Mouse (Mus musculus) forebrain, embryonic 12.5 days (tissue): Measurements from ENCODE around the gene Polr2l. TPM values are rescaled to one million over a fixed set of nuclear protein-coding genes. Genes with fewer than 3 reads are reported as not detected.

Experiments
- ATAC-seq: fragments of 200-750 bp; cut with Nextera tagmentation; 2 replicates; pipeline ENCODE4 v1.8.0; 2017; ENCODE audit warnings: moderate TSS enrichment; ENCODE audit not compliant: low FRiP score
- H3K27ac ChIP-seq: fragments of 300-500 bp; sonication (generic); 2 replicates; pipeline ENCODE4 v1.5.1; 2016; ENCODE audit warnings: mild to moderate bottlenecking
- H3K27me3 ChIP-seq: fragments of 300-500 bp; sonication (generic); 2 replicates; pipeline ENCODE4 v1.6.1; 2016; ENCODE audit warnings: mild to moderate bottlenecking
- H3K36me3 ChIP-seq: fragments of 300-500 bp; sonication (generic); replicated peaks from 2 replicates; pipeline ENCODE4 v1.6.1; 2016; ENCODE audit warnings: mild to moderate bottlenecking
- H3K4me1 ChIP-seq: fragments of 300-500 bp; sonication (generic); 2 replicates; pipeline ENCODE4 v1.6.1; 2016
- H3K4me2 ChIP-seq: fragments of 300-500 bp; sonication (generic); 2 replicates; pipeline ENCODE4 v1.6.1; 2016; ENCODE audit warnings: mild to moderate bottlenecking, moderate library complexity
- H3K4me3 ChIP-seq: fragments of 300-500 bp; sonication (generic); replicated peaks from 2 replicates; pipeline ENCODE4 v1.5.1; 2016; ENCODE audit warnings: mild to moderate bottlenecking
- H3K9ac ChIP-seq: fragments of 300-500 bp; sonication (generic); 2 replicates; pipeline ENCODE4 v1.6.1; 2016; ENCODE audit warnings: mild to moderate bottlenecking
- H3K9me3 ChIP-seq: fragments of 300-500 bp; sonication (generic); 2 replicates; pipeline ENCODE4 v1.6.1; 2016
- WGBS: fragments of 180-500 bp; shearing (Covaris S2); methylation state at CpG from one replicate; pipeline ENCODE4 v1.1.7; 2016; 5-methylcytosine and 5-hydroxymethylcytosine counted together
- polyA plus RNA-seq: library from polyadenylated mRNA; unstranded; fragments of >200 nt; fragmentation: Nextera tagmentation; extraction: Ambion mirVana; gene quantifications from 2 replicates; pipeline ENCODE4 v1.2.1, GENCODE M21; 2016

Gene Polr2l
- polyA plus RNA-seq, 1 experiment from 2014 or later = 78.4 TPM

GRCm38 (mm10) chr7:141464603-141465201 is 10.2 kb downstream of the Polr2l start:
- Histone ChIP-seq H3K4me2 (peak overlapping the region; percentile 15), H3K27ac (no peak overlapping the region), H3K4me1 (peaks cover 54% of the 10 kb centered on the region), H3K4me3 (peak overlapping the region; percentile 13), H3K9me3 (no peaks in the 10 kb centered on the region), H3K9ac (0 out of 2 replicates have a peak overlapping the region, but pooled peaks have one; percentile 25), H3K36me3 (peaks cover 4% of the 10 kb centered on the region; the same call in 1 of the 2 replicates), H3K27me3 (peaks cover 73% of the 10 kb centered on the region)
- 2% methylated on average over 38 of the region's 38 CpGs for WGBS
- no peak for ATAC-seq

GRCm38 (mm10) chr7:141463824-141464602 is 10.9 kb downstream of the Polr2l start:
- Histone ChIP-seq H3K36me3 (peaks cover 7% of the 10 kb centered on the region; the same call in 1 of the 2 replicates), H3K27me3 (peaks cover 79% of the 10 kb centered on the region), H3K27ac (no peak overlapping the region), H3K4me3 (peak overlapping the region; percentile 13), H3K9me3 (no peaks in the 10 kb centered on the region), H3K4me2 (0 out of 2 replicates have a peak overlapping the region, but pooled peaks have one; percentile 15), H3K4me1 (peaks cover 47% of the 10 kb centered on the region), H3K9ac (no peak overlapping the region)
- WGBS = 23% methylated on average over 12 of the region's 12 CpGs
- ATAC-seq = no peak

GRCm38 (mm10) chr7:141462333-141462821 is 12.6 kb downstream of the Polr2l start:
- peaks cover 84% of the 10 kb centered on the region for H3K27me3 ChIP-seq
- H3K4me1 ChIP-seq = peaks cover 30% of the 10 kb centered on the region
- H3K9me3 ChIP-seq = no peaks in the 10 kb centered on the region
- peak overlapping the region; percentile 58; the same call in 1 of the 2 replicates for H3K4me2 ChIP-seq
- no peak for ATAC-seq
- H3K36me3 ChIP-seq = peaks cover 12% of the 10 kb centered on the region; the same call in 1 of the 2 replicates
- no peak overlapping the region for H3K27ac ChIP-seq
- WGBS = 17% methylated on average over 5 of the region's 5 CpGs
- H3K4me3 ChIP-seq = peak overlapping the region; percentile 38
- H3K9ac ChIP-seq = no peak overlapping the region

GRCm38 (mm10) chr7:141461521-141462332 is 13.2 kb downstream of the Polr2l start:
- Histone ChIP-seq H3K27ac (no peak overlapping the region), H3K36me3 (peaks cover 12% of the 10 kb centered on the region; the same call in 1 of the 2 replicates), H3K4me1 (peaks cover 25% of the 10 kb centered on the region), H3K9me3 (no peaks in the 10 kb centered on the region), H3K4me3 (peak overlapping the region; percentile 38), H3K4me2 (peak overlapping the region; percentile 58), H3K27me3 (peaks cover 81% of the 10 kb centered on the region), H3K9ac (peak overlapping the region; percentile 47)
- no peak for ATAC-seq
- WGBS = 3% methylated on average over 52 of the region's 59 CpGs

GRCm38 (mm10) chr7:141460391-141461113 is 14.4 kb downstream of the Polr2l start, which contains the start of gene Cracr2b:
Cracr2b (plus strand) TSS chr7:141461094.
- H3K4me1 ChIP-seq = peaks cover 35% of the 10 kb centered on the region
- WGBS = 75% methylated on average over 15 of the region's 15 CpGs

GRCm38 (mm10) chr7:141460001-141460390 is 14.9 kb downstream of the Polr2l start:
- 80% methylated on average over 5 of the region's 5 CpGs for WGBS
- Histone ChIP-seq H3K27ac (no peak overlapping the region), H3K4me1 (peaks cover 34% of the 10 kb centered on the region), H3K9ac (no peak overlapping the region), H3K9me3 (no peaks in the 10 kb centered on the region), H3K4me3 (no peak overlapping the region), H3K27me3 (peaks cover 69% of the 10 kb centered on the region), H3K4me2 (no peak overlapping the region), H3K36me3 (peaks cover 12% of the 10 kb centered on the region; the same call in 1 of the 2 replicates)
- no peak for ATAC-seq

More at GRCm38 (mm10) chr7:141460391-141461113, 14.4 kb downstream of the Polr2l start, which contains the start of gene Cracr2b:
- Histone ChIP-seq H3K27ac (no peak within 1 kb of the TSS), H3K36me3 (peaks cover 12% of the 10 kb centered on the region; the same call in 1 of the 2 replicates), H3K27me3 (peaks cover 74% of the 10 kb centered on the region), H3K4me3 (peak within 1 kb of the TSS; percentile 38), H3K9me3 (no peaks in the 10 kb centered on the region), H3K9ac (peak within 1 kb of the TSS; percentile 47), H3K4me2 (peak within 1 kb of the TSS; percentile 58)
- ATAC-seq = no peak

- Histone ChIP-seq H3K9me3 (no peaks in the 10 kb centered on the region), H3K36me3 (peaks cover 12% of the 10 kb centered on the region; the same call in 1 of the 2 replicates), H3K4me2 (no peak overlapping the region), H3K27me3 (peaks cover 62% of the 10 kb centered on the region), H3K27ac (no peak overlapping the region), H3K4me1 (peaks cover 34% of the 10 kb centered on the region), H3K4me3 (no peak overlapping the region), H3K9ac (no peak overlapping the region)
- 92% methylated on average over 17 of the region's 17 CpGs for WGBS
- no peak for ATAC-seq
Observed at GRCm38 (mm10) chr7:141459301-141459711, 15.6 kb downstream of the Polr2l start.

GRCm38 (mm10) chr7:141458661-141459060 is 16.3 kb downstream of the Polr2l start:
- Histone ChIP-seq H3K27me3 (peaks cover 55% of the 10 kb centered on the region), H3K4me2 (no peak overlapping the region), H3K4me1 (peaks cover 34% of the 10 kb centered on the region), H3K9me3 (no peaks in the 10 kb centered on the region), H3K4me3 (no peak overlapping the region), H3K9ac (no peak overlapping the region), H3K27ac (no peak overlapping the region), H3K36me3 (peaks cover 12% of the 10 kb centered on the region; the same call in 1 of the 2 replicates)
- WGBS = 90% methylated on average over 11 of the region's 11 CpGs
- no peak for ATAC-seq

- ATAC-seq = no peak
- no peaks in the 10 kb centered on the region for H3K9me3 ChIP-seq
- WGBS = 75% methylated on average over 15 of the region's 15 CpGs
- H3K4me2 ChIP-seq = no peak overlapping the region
- H3K27ac ChIP-seq = no peak overlapping the region
- H3K4me1 ChIP-seq = peaks cover 34% of the 10 kb centered on the region
- H3K36me3 ChIP-seq = peaks cover 12% of the 10 kb centered on the region; the same call in 1 of the 2 replicates
- no peak overlapping the region for H3K4me3 ChIP-seq
- peaks cover 50% of the 10 kb centered on the region for H3K27me3 ChIP-seq
- H3K9ac ChIP-seq = no peak overlapping the region
Observed at GRCm38 (mm10) chr7:141457986-141458660, 16.8 kb downstream of the Polr2l start.

GRCm38 (mm10) chr7:141457236-141457635 is 17.7 kb downstream of the Polr2l start:
- Histone ChIP-seq H3K4me1 (peaks cover 31% of the 10 kb centered on the region), H3K4me3 (no peak overlapping the region), H3K9me3 (no peaks in the 10 kb centered on the region), H3K27me3 (peaks cover 41% of the 10 kb centered on the region), H3K27ac (no peak overlapping the region), H3K36me3 (peaks cover 14% of the 10 kb centered on the region), H3K4me2 (no peak overlapping the region; the same call in 1 of the 2 replicates), H3K9ac (no peak overlapping the region)
- 94% methylated on average over 14 of the region's 14 CpGs for WGBS
- no peak for ATAC-seq

GRCm38 (mm10) chr7:141456739-141457138 is 18.2 kb downstream of the Polr2l start:
- H3K9me3 ChIP-seq = no peaks in the 10 kb centered on the region
- peaks cover 19% of the 10 kb centered on the region for H3K36me3 ChIP-seq
- no peak overlapping the region for H3K4me3 ChIP-seq
- H3K9ac ChIP-seq = no peak overlapping the region
- no peak overlapping the region for H3K27ac ChIP-seq
- no peak for ATAC-seq
- H3K4me1 ChIP-seq = peaks cover 26% of the 10 kb centered on the region
- 90% methylated on average over 6 of the region's 6 CpGs for WGBS
- peak overlapping the region; percentile 85 for H3K4me2 ChIP-seq
- H3K27me3 ChIP-seq = peaks cover 36% of the 10 kb centered on the region
